Mouse (Mus musculus): ENCODE measurements around the gene Ndufa6. TPM values are rescaled to one million over a fixed set of nuclear protein-coding genes. Genes with fewer than 3 reads are reported as not detected.
"Not testable (repeated sequence)": the region's sequence is repeated elsewhere in the genome, so short reads cannot be mapped to it uniquely, and the experiment has no call there.

Gene Ndufa6
- polyA plus RNA-seq, 1 experiment from 2014 or later = 403 TPM

DNA sequence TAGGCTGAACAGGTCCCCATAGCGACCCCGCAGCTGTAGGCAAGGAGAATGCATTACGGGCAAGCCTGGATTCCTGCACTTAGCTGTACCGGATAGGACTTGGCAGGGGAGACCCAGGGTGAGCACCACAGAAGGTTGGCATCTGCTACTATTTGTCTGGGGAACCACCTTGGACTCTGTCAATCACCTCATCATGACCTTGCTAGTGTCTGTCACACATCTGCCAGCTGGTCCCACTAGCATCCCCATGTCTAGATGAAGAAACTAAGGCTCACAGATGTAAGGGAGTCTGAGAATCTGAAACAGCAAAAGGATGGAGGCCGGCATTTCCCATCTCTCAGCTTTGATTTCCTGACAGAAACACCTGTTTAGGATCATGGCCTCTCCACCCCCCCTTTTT is 20.3 kb upstream of the Ndufa6 start:
- H3K9me3 ChIP-seq (replicated peaks; ENCODE audit: control insufficient read depth, low read length) = no peaks in the 10 kb centered on the region
- H3K4me1 ChIP-seq (ENCODE audit: control insufficient read depth, insufficient read depth, low read length) = peaks cover 10% of the 10 kb centered on the region; the same call in 1 of the 2 replicates
- ATAC-seq (no peak), DNase-seq (ENCODE audit: low spot score) (no peak)
- WGBS = 83% methylated on average over 5 of the region's 5 CpGs
- no peak overlapping the region for H3K9ac ChIP-seq (ENCODE audit: low read length)
- no peak overlapping the region for H3K4me2 ChIP-seq (ENCODE audit: low read length)
- H3K27me3 ChIP-seq (replicated peaks; ENCODE audit: control insufficient read depth, insufficient read depth, low read length) = no peaks in the 10 kb centered on the region
- no peaks in the 10 kb centered on the region for H3K36me3 ChIP-seq (ENCODE audit: control insufficient read depth, insufficient read depth, low read length)
- no peak overlapping the region for H3K27ac ChIP-seq (ENCODE audit: low read depth, low read length)
- H3K4me3 ChIP-seq (ENCODE audit: low read depth, low read length) = no peak overlapping the region

DNA sequence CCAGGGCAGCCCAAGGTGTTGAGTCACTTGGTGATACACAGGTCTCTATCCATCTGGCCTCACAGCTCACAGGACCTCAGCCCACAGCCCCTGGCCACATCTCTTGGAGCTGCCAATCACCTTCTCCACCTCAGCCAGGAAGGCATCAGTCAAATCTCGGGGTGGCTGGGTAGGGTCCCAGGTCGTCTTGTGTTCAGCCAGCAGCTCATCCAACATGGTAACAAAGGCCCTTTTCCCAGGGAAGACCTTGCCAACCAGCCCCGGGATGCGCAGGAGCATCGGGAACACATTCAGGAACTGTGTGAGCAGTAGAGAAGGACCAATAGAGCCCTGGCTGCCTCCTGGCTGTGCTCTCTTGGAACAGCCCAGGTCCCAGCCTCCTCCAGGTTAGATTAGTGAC is 18.9 kb upstream of the Ndufa6 start:
- H3K9me3 ChIP-seq (replicated peaks; ENCODE audit: control insufficient read depth, low read length) = no peaks in the 10 kb centered on the region
- DNase-seq (ENCODE audit: low spot score) = no peak

GRCm38 (mm10) chr15:82372446-82372845 is 18.3 kb upstream of the Ndufa6 start:
- 92% methylated on average over 6 of the region's 6 CpGs for WGBS

More for the DNA sequence above, 18.9 kb upstream of the Ndufa6 start:
- peaks cover 10% of the 10 kb centered on the region; the same call in 1 of the 2 replicates for H3K4me1 ChIP-seq (ENCODE audit: control insufficient read depth, insufficient read depth, low read length)
- H3K9ac ChIP-seq (ENCODE audit: low read length) = no peak overlapping the region
- H3K27me3 ChIP-seq (replicated peaks; ENCODE audit: control insufficient read depth, insufficient read depth, low read length) = no peaks in the 10 kb centered on the region
- no peak overlapping the region for H3K4me3 ChIP-seq (ENCODE audit: low read depth, low read length)
- H3K4me2 ChIP-seq (ENCODE audit: low read length) = no peak overlapping the region
- no peak overlapping the region for H3K27ac ChIP-seq (ENCODE audit: low read depth, low read length)
- ATAC-seq = no peak
- no peaks in the 10 kb centered on the region for H3K36me3 ChIP-seq (ENCODE audit: control insufficient read depth, insufficient read depth, low read length)
- WGBS = 89% methylated on average over 5 of the region's 5 CpGs

GRCm38 (mm10) chr15:82368851-82369250 is 14.7 kb upstream of the Ndufa6 start:
- Histone ChIP-seq H3K4me3 (ENCODE audit: low read depth, low read length) (no peak overlapping the region), H3K4me2 (ENCODE audit: low read length) (no peak overlapping the region), H3K27me3 (replicated peaks; ENCODE audit: control insufficient read depth, insufficient read depth, low read length) (no peaks in the 10 kb centered on the region), H3K27ac (ENCODE audit: low read depth, low read length) (no peak overlapping the region), H3K9ac (ENCODE audit: low read length) (no peak overlapping the region), H3K36me3 (ENCODE audit: control insufficient read depth, insufficient read depth, low read length) (no peaks in the 10 kb centered on the region), H3K9me3 (replicated peaks; ENCODE audit: control insufficient read depth, low read length) (no peaks in the 10 kb centered on the region), H3K4me1 (ENCODE audit: control insufficient read depth, insufficient read depth, low read length) (no peaks in the 10 kb centered on the region)
- DNase-seq (ENCODE audit: low spot score) (no peak), ATAC-seq (no peak)
- 74% methylated on average over 1 of the region's 1 CpGs for WGBS

More at GRCm38 (mm10) chr15:82372446-82372845, 18.3 kb upstream of the Ndufa6 start:
- H3K9ac ChIP-seq (ENCODE audit: low read length) = no peak overlapping the region
- ATAC-seq (no peak), DNase-seq (ENCODE audit: low spot score) (no peak)
- H3K27me3 ChIP-seq (replicated peaks; ENCODE audit: control insufficient read depth, insufficient read depth, low read length) = no peaks in the 10 kb centered on the region
- no peak overlapping the region for H3K4me3 ChIP-seq (ENCODE audit: low read depth, low read length)
- H3K36me3 ChIP-seq (ENCODE audit: control insufficient read depth, insufficient read depth, low read length) = no peaks in the 10 kb centered on the region
- no peak overlapping the region for H3K4me2 ChIP-seq (ENCODE audit: low read length)
- no peaks in the 10 kb centered on the region for H3K9me3 ChIP-seq (replicated peaks; ENCODE audit: control insufficient read depth, low read length)
- no peak overlapping the region for H3K27ac ChIP-seq (ENCODE audit: low read depth, low read length)
- peaks cover 10% of the 10 kb centered on the region; the same call in 1 of the 2 replicates for H3K4me1 ChIP-seq (ENCODE audit: control insufficient read depth, insufficient read depth, low read length)

DNA sequence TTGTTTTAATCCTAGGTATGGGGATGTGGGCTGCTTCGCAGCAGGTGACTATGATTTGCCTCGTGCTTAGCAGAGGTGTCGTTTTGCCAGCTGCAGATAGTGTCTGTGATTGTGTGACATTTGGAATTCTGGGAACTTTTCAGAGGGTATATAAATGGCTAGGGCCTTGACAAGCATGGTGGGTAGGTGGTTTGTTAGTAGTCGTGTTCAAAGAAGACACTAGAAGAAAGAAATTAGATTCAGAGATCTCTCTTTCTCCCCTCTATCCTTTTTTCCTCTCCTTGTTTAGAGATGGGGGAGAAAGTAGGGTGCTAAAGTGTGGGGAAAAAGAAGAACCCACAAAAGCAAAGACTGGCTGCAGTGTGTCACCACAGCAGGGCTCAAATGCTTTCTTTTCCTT is 14.0 kb upstream of the Ndufa6 start:
- H3K9me3 ChIP-seq (replicated peaks; ENCODE audit: control insufficient read depth, low read length) = no peaks in the 10 kb centered on the region
- H3K27ac ChIP-seq (ENCODE audit: low read depth, low read length) = no peak overlapping the region
- no peak overlapping the region for H3K4me2 ChIP-seq (ENCODE audit: low read length)
- no peaks in the 10 kb centered on the region for H3K27me3 ChIP-seq (replicated peaks; ENCODE audit: control insufficient read depth, insufficient read depth, low read length)
- 91% methylated on average over 4 of the region's 4 CpGs for WGBS
- no peak overlapping the region for H3K4me3 ChIP-seq (ENCODE audit: low read depth, low read length)
- no peaks in the 10 kb centered on the region for H3K36me3 ChIP-seq (ENCODE audit: control insufficient read depth, insufficient read depth, low read length)
- ATAC-seq (no peak), DNase-seq (ENCODE audit: low spot score) (no peak)
- no peak overlapping the region for H3K9ac ChIP-seq (ENCODE audit: low read length)
- H3K4me1 ChIP-seq (ENCODE audit: control insufficient read depth, insufficient read depth, low read length) = no peaks in the 10 kb centered on the region

DNA sequence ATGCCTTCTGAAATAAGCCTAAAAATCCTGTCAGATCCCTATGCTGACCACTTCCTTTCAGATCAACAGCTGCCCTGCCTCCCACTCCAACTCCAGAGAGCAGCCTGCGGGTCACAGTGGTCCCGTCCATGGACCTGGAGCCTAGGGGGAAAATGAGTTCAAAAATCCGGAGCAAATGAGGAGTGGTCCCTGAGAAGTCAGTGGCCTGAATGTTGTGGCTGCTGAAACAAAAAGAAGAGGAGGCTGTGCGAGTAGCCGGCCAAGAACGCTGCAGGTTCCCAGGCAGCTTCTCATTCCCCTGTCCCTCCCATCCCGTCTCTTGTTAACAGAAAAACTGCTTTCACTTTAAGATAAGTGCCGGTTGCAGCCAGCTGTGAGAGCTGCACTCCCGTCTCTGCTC is 10.4 kb upstream of the Ndufa6 start:
- H3K27ac ChIP-seq (ENCODE audit: low read depth, low read length); DNase-seq (ENCODE audit: low spot score); H3K27me3 ChIP-seq (replicated peaks; ENCODE audit: control insufficient read depth, insufficient read depth, low read length); H3K36me3 ChIP-seq (ENCODE audit: control insufficient read depth, insufficient read depth, low read length); H3K4me1 ChIP-seq (ENCODE audit: control insufficient read depth, insufficient read depth, low read length); H3K9me3 ChIP-seq (replicated peaks; ENCODE audit: control insufficient read depth, low read length); ATAC-seq; H3K4me3 ChIP-seq (ENCODE audit: low read depth, low read length); H3K4me2 ChIP-seq (ENCODE audit: low read length); H3K9ac ChIP-seq (ENCODE audit: low read length): not testable (repeated sequence)
- 20% methylated on average over 6 of the region's 9 CpGs for WGBS

- H3K4me3 ChIP-seq (ENCODE audit: low read depth, low read length); H3K4me2 ChIP-seq (ENCODE audit: low read length); H3K27me3 ChIP-seq (replicated peaks; ENCODE audit: control insufficient read depth, insufficient read depth, low read length); H3K27ac ChIP-seq (ENCODE audit: low read depth, low read length); H3K9ac ChIP-seq (ENCODE audit: low read length); H3K9me3 ChIP-seq (replicated peaks; ENCODE audit: control insufficient read depth, low read length); H3K4me1 ChIP-seq (ENCODE audit: control insufficient read depth, insufficient read depth, low read length); H3K36me3 ChIP-seq (ENCODE audit: control insufficient read depth, insufficient read depth, low read length); ATAC-seq; DNase-seq (ENCODE audit: low spot score): not testable (repeated sequence)
- WGBS = 88% methylated on average over 7 of the region's 12 CpGs
These were observed 9.7 kb upstream of the Ndufa6 start for GRCm38 (mm10) chr15:82363801-82364200.

- Histone ChIP-seq H3K4me1 (ENCODE audit: control insufficient read depth, insufficient read depth, low read length) (no peaks in the 10 kb centered on the region), H3K36me3 (ENCODE audit: control insufficient read depth, insufficient read depth, low read length) (no peaks in the 10 kb centered on the region), H3K27ac (ENCODE audit: low read depth, low read length) (no peak overlapping the region), H3K4me3 (ENCODE audit: low read depth, low read length) (no peak overlapping the region), H3K4me2 (ENCODE audit: low read length) (no peak overlapping the region), H3K9ac (ENCODE audit: low read length) (no peak overlapping the region), H3K27me3 (replicated peaks; ENCODE audit: control insufficient read depth, insufficient read depth, low read length) (no peaks in the 10 kb centered on the region), H3K9me3 (replicated peaks; ENCODE audit: control insufficient read depth, low read length) (no peaks in the 10 kb centered on the region)
- no peak for DNase-seq (ENCODE audit: low spot score)
- 90% methylated on average over 3 of the region's 4 CpGs for WGBS
- no peak for ATAC-seq
These were observed 8.1 kb upstream of the Ndufa6 start for GRCm38 (mm10) chr15:82362234-82362633.

DNA sequence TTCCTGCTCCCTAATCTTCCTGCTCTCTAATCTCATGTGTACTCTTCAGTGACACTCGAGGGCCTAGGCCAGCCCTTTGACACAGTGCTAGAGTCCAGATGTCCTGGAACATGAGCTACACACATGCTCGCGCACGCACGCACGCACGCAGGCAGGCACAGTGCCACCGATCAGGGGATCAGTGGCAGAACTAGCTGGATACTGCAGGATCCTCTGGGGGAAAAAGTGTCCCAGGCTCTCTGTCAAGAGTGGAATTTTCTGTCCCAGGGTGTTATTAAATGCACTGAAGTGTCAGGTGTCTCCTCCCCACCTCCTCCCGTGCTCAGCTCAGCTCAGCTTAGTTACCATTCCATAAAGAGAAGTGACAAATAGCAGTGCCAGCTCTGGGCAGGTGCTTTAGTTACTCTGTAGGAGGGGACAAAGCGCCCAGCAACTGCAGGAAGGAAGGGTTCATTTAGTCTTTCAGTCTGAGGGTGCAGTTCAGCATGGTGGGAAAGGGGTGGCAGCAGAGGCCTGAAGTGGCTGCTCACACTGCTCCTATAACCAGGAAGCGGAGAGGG is 7.4 kb upstream of the Ndufa6 start:
- WGBS = 78% methylated on average over 11 of the region's 11 CpGs
- DNase-seq (ENCODE audit: low spot score) = no peak
- no peak for ATAC-seq
- no peaks in the 10 kb centered on the region for H3K36me3 ChIP-seq (ENCODE audit: control insufficient read depth, insufficient read depth, low read length)
- H3K27ac ChIP-seq (ENCODE audit: low read depth, low read length) = no peak overlapping the region
- no peaks in the 10 kb centered on the region for H3K27me3 ChIP-seq (replicated peaks; ENCODE audit: control insufficient read depth, insufficient read depth, low read length)
- no peaks in the 10 kb centered on the region for H3K4me1 ChIP-seq (ENCODE audit: control insufficient read depth, insufficient read depth, low read length)
- H3K9me3 ChIP-seq (replicated peaks; ENCODE audit: control insufficient read depth, low read length) = no peaks in the 10 kb centered on the region
- no peak overlapping the region for H3K9ac ChIP-seq (ENCODE audit: low read length)
- H3K4me2 ChIP-seq (ENCODE audit: low read length) = no peak overlapping the region
- no peak overlapping the region for H3K4me3 ChIP-seq (ENCODE audit: low read depth, low read length)
